Mouse (Mus musculus): ENCODE data around the gene Vps8. TPM values are rescaled to one million over a fixed set of nuclear protein-coding genes. Genes with fewer than 3 reads are reported as not detected.

Vps8 gene
- total and polyA plus RNA-seq, 3 experiments, result 26.2 to 50.1 (median 30.3) TPM

- H3K4me1 ChIP-seq (ENCODE audit: insufficient read depth, low read depth, low read length), result peaks cover 5% of the 10 kb centered on the region; the same call in 1 of the 2 replicates
- ATAC-seq (ENCODE audit: extremely low read depth, insufficient number of reproducible peaks, low FRiP score, poor library complexity, severe bottlenecking), result no peak
- DNase-seq (ENCODE audit: low spot score), result no peak
- H3K36me3 ChIP-seq (replicated peaks), result peaks cover 11% of the 10 kb centered on the region
- H3K27me3 ChIP-seq (ENCODE audit: insufficient read depth, low read length), result no peaks in the 10 kb centered on the region
- H3K9me3 ChIP-seq (replicated peaks), result no peaks in the 10 kb centered on the region
- H3K4me3 ChIP-seq (ENCODE audit: low read depth, low read length), result no peak overlapping the region
- TF ChIP-seq TAL1 (conservative IDR thresholded peaks at IDR 0.05; ENCODE audit: low read depth, low read length), result no peak
- no peak for TF ChIP-seq POLR2AphosphoS5 (IDR thresholded peaks at IDR 0.05; ENCODE audit: insufficient replicate concordance, low read depth, low read length)
- no peak for TF ChIP-seq CTCF (IDR thresholded peaks at IDR 0.05; ENCODE audit: low read depth, low read length)
- TF ChIP-seq GATA1 (IDR thresholded peaks at IDR 0.05; ENCODE audit: borderline replicate concordance, low read length), result no peak
- TF ChIP-seq GATA2 (IDR thresholded peaks at IDR 0.05; ENCODE audit: borderline replicate concordance, low read depth, low read length), result no peak
Observed at GRCm38 (mm10) chr16:21636156-21636853, 213.4 kb downstream of the Vps8 start.

DNA sequence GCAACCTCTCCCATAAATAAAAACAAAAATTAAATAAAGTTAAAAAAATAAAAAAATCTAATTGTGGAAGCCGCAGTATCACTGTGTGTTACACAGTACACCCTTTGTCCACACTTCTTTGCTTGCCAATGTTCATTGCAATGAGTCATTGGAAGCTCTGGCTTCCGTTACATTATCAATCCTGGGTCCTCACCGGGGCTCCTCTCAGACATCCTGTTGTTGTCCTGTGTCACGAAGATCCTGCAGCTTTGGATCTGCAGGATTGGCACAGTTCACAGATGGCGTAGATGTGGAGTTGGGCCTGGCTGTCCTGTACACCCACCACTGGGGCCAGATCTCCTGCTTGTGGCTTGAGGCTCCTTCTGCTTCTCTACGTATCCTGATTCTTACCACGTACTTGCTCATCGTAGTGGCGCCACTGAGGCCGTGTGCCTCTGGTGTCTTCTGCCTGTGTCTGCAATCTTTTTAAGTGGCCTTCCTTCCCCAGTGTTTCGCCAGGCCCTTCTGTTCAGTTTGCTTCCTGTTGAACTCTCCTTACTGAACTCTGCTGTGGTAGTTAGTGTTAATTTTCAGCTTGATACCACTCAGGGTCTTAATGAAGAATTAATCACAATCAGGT, 214.4 kb downstream of the Vps8 start:
- Histone ChIP-seq H3K4me3 (ENCODE audit: low read depth, low read length) (no peak overlapping the region), H3K4me1 (ENCODE audit: insufficient read depth, low read depth, low read length) (peaks cover 10% of the 10 kb centered on the region; the same call in 1 of the 2 replicates), H3K36me3 (replicated peaks) (peaks cover 21% of the 10 kb centered on the region), H3K9me3 (replicated peaks) (no peaks in the 10 kb centered on the region), H3K27me3 (ENCODE audit: insufficient read depth, low read length) (no peaks in the 10 kb centered on the region)
- ATAC-seq (ENCODE audit: extremely low read depth, insufficient number of reproducible peaks, low FRiP score, poor library complexity, severe bottlenecking) (no peak), DNase-seq (ENCODE audit: low spot score) (no peak)
- no peak for TF ChIP-seq TAL1 (conservative IDR thresholded peaks at IDR 0.05; ENCODE audit: low read depth, low read length)
- no peak for TF ChIP-seq POLR2AphosphoS5 (IDR thresholded peaks at IDR 0.05; ENCODE audit: insufficient replicate concordance, low read depth, low read length)
- TF ChIP-seq CTCF (IDR thresholded peaks at IDR 0.05; ENCODE audit: low read depth, low read length), result no peak
- no peak for TF ChIP-seq GATA1 (IDR thresholded peaks at IDR 0.05; ENCODE audit: borderline replicate concordance, low read length)
- TF ChIP-seq GATA2 (IDR thresholded peaks at IDR 0.05; ENCODE audit: borderline replicate concordance, low read depth, low read length), result no peak

GRCm38 (mm10) chr16:21640766-21641499, 218.0 kb downstream of the Vps8 start:
- peaks cover 13% of the 10 kb centered on the region; the same call in 1 of the 2 replicates for H3K4me1 ChIP-seq (ENCODE audit: insufficient read depth, low read depth, low read length)
- H3K4me3 ChIP-seq (ENCODE audit: low read depth, low read length), result no peak overlapping the region
- ATAC-seq (ENCODE audit: extremely low read depth, insufficient number of reproducible peaks, low FRiP score, poor library complexity, severe bottlenecking) (no peak), DNase-seq (ENCODE audit: low spot score) (no peak)
- H3K9me3 ChIP-seq (replicated peaks), result no peaks in the 10 kb centered on the region
- no peaks in the 10 kb centered on the region for H3K27me3 ChIP-seq (ENCODE audit: insufficient read depth, low read length)
- TF ChIP-seq CTCF (IDR thresholded peaks at IDR 0.05; ENCODE audit: low read depth, low read length) (no peak), GATA1 (IDR thresholded peaks at IDR 0.05; ENCODE audit: borderline replicate concordance, low read length) (no peak), TAL1 (conservative IDR thresholded peaks at IDR 0.05; ENCODE audit: low read depth, low read length) (no peak), POLR2AphosphoS5 (IDR thresholded peaks at IDR 0.05; ENCODE audit: insufficient replicate concordance, low read depth, low read length) (no peak), GATA2 (IDR thresholded peaks at IDR 0.05; ENCODE audit: borderline replicate concordance, low read depth, low read length) (no peak)
- peaks cover 51% of the 10 kb centered on the region for H3K36me3 ChIP-seq (replicated peaks)

GRCm38 (mm10) chr16:21641944-21642343, 219.0 kb downstream of the Vps8 start:
- H3K4me1 ChIP-seq (ENCODE audit: insufficient read depth, low read depth, low read length), result peaks cover 13% of the 10 kb centered on the region; the same call in 1 of the 2 replicates
- no peak overlapping the region for H3K4me3 ChIP-seq (ENCODE audit: low read depth, low read length)
- TF ChIP-seq CTCF (IDR thresholded peaks at IDR 0.05; ENCODE audit: low read depth, low read length), result no peak
- TF ChIP-seq POLR2AphosphoS5 (IDR thresholded peaks at IDR 0.05; ENCODE audit: insufficient replicate concordance, low read depth, low read length), result no peak
- no peak for TF ChIP-seq GATA1 (IDR thresholded peaks at IDR 0.05; ENCODE audit: borderline replicate concordance, low read length)
- TF ChIP-seq TAL1 (conservative IDR thresholded peaks at IDR 0.05; ENCODE audit: low read depth, low read length), result no peak
- no peak for TF ChIP-seq GATA2 (IDR thresholded peaks at IDR 0.05; ENCODE audit: borderline replicate concordance, low read depth, low read length)
- peaks cover 51% of the 10 kb centered on the region for H3K36me3 ChIP-seq (replicated peaks)
- H3K27me3 ChIP-seq (ENCODE audit: insufficient read depth, low read length), result no peaks in the 10 kb centered on the region
- DNase-seq (ENCODE audit: low spot score) (no peak), ATAC-seq (ENCODE audit: extremely low read depth, insufficient number of reproducible peaks, low FRiP score, poor library complexity, severe bottlenecking) (peak; percentile 34)
- H3K9me3 ChIP-seq (replicated peaks), result no peaks in the 10 kb centered on the region

DNA sequence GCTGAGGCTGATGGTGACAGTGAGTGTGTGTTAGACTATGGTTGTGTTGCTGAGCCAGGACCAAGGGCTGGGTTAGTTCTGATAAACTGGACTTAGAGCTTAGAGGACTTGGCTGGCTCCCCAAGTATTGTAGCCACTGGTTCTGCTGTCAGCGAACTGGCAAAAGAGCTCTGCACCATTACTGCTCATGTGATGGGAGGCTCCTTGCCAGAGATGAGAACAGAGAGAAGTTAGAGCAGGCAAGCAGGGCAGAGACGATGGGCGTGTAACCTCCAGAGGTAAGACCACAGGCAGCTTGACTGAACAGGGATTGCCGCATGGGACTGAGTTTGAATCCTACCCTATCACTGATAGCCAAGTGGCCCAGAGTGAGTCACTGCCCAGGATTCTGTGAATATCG, 220.0 kb downstream of the Vps8 start:
- no peak for TF ChIP-seq CTCF (IDR thresholded peaks at IDR 0.05; ENCODE audit: low read depth, low read length)
- no peak for TF ChIP-seq GATA2 (IDR thresholded peaks at IDR 0.05; ENCODE audit: borderline replicate concordance, low read depth, low read length)
- TF ChIP-seq GATA1 (IDR thresholded peaks at IDR 0.05; ENCODE audit: borderline replicate concordance, low read length), result no peak
- TF ChIP-seq TAL1 (conservative IDR thresholded peaks at IDR 0.05; ENCODE audit: low read depth, low read length), result no peak
- TF ChIP-seq POLR2AphosphoS5 (IDR thresholded peaks at IDR 0.05; ENCODE audit: insufficient replicate concordance, low read depth, low read length), result no peak
- H3K4me3 ChIP-seq (ENCODE audit: low read depth, low read length), result no peak overlapping the region
- peaks cover 14% of the 10 kb centered on the region; the same call in 1 of the 2 replicates for H3K4me1 ChIP-seq (ENCODE audit: insufficient read depth, low read depth, low read length)
- ATAC-seq (ENCODE audit: extremely low read depth, insufficient number of reproducible peaks, low FRiP score, poor library complexity, severe bottlenecking) (no peak), DNase-seq (ENCODE audit: low spot score) (no peak)
- no peaks in the 10 kb centered on the region for H3K27me3 ChIP-seq (ENCODE audit: insufficient read depth, low read length)
- H3K9me3 ChIP-seq (replicated peaks), result no peaks in the 10 kb centered on the region
- H3K36me3 ChIP-seq (replicated peaks), result peaks cover 51% of the 10 kb centered on the region
